Mouse (Mus musculus) E14TG2a.4 (cell line): ENCODE measurements around the gene Gm17660.
A peak's percentile ranks its signal among the peaks of the same experiment; 100 is the strongest.

ENCODE experiments used
- H3K27me3 ChIP-seq: 2 replicates; pipeline ENCODE4 v1.6.1; 2014; ENCODE audit warnings: low read length, control low read depth; ENCODE audit not compliant: insufficient read depth
- H3K36me3 ChIP-seq: 2 replicates; pipeline ENCODE4 v1.6.1; 2014; ENCODE audit warnings: low read length, control low read depth; ENCODE audit not compliant: insufficient read depth
- H3K4me1 ChIP-seq: replicated peaks from 2 replicates; pipeline ENCODE4 v1.6.1; 2014; ENCODE audit warnings: low read depth, low read length, control low read depth
- H3K4me3 ChIP-seq: replicated peaks from 2 replicates; pipeline ENCODE4 v1.5.1; 2014; ENCODE audit warnings: mild to moderate bottlenecking, low read length
- H3K9me3 ChIP-seq: 2 replicates; pipeline ENCODE4 v1.6.1; 2014; ENCODE audit warnings: low read length, control low read depth
- CTCF ChIP-seq: conservative IDR thresholded peaks from 2 replicates; pipeline ENCODE4 v1.5.1; 2014; ENCODE audit warnings: low read length
- NANOG ChIP-seq: IDR thresholded peaks from 2 replicates; pipeline ENCODE4 v1.6.1; 2014; ENCODE audit warnings: borderline replicate concordance, low read length, mixed read lengths
- POU5F1 ChIP-seq: IDR thresholded peaks from 2 replicates; pipeline ENCODE4 v1.6.1; 2014; ENCODE audit warnings: low read length, borderline replicate concordance

Gene Gm17660

DNA sequence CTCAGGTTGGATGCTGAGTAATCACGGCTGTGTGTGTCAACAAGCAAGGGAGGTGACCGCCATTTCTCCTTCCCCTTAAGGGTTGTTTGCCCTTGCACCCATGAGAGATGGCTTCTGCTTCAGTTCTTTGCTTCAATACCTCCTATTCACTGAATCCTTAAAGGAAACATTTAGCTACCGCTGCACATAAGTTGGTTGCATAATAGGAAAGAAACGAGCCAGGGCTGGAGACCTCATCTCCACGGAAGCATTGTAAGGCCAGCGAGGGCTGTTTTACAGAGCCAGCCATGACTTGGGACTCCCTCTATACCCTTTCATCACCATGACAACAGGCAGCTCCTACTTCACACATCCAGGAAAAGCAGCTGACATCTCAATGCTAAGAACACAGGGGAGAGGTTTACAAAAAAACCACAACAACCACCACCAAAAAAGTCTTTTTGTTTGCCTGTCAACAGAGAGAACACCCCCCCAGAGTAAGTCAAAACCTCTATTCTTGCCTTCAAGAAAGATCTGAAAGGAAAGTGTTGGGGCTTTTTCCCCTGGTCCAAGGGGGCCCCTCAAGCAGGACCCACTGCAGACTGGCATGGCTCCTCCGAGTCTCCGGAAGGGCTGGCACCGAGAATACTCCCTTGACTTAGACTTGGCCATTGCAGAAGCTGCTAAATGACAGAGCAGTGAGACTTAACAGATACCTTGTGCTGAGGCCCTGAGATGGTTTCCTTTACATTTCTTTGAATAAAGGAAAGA, 32.9 kb upstream of the Gm17660 start:
- no peaks in the 10 kb centered on the region for H3K9me3 ChIP-seq
- H3K4me1 ChIP-seq = peaks cover 80% of the 10 kb centered on the region
- TF ChIP-seq NANOG (no peak), POU5F1 (no peak), CTCF (no peak)
- no peak overlapping the region for H3K4me3 ChIP-seq
- no peaks in the 10 kb centered on the region for H3K27me3 ChIP-seq
- no peaks in the 10 kb centered on the region for H3K36me3 ChIP-seq

DNA sequence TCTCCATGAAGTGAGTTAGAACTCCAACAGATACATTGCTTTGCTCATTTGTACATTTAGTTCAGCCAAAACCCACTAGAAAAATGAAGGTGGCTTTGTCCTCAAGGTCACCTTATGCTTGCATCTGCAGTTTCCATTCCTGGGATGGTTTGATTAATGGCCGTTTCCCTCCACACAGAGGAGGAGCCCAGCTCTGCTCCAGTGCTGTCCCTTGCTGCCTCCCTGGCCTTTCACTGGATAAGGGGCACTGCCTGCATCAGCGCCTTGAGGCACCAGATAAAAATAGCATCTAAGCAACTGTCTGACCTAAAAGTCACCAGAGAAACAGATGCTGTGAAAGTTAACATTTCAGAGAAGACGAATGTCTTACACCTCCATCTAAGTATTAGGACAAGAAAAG, 32.1 kb upstream of the Gm17660 start:
- H3K4me3 ChIP-seq = peak overlapping the region; percentile 29; the same call in 1 of the 2 replicates

DNA sequence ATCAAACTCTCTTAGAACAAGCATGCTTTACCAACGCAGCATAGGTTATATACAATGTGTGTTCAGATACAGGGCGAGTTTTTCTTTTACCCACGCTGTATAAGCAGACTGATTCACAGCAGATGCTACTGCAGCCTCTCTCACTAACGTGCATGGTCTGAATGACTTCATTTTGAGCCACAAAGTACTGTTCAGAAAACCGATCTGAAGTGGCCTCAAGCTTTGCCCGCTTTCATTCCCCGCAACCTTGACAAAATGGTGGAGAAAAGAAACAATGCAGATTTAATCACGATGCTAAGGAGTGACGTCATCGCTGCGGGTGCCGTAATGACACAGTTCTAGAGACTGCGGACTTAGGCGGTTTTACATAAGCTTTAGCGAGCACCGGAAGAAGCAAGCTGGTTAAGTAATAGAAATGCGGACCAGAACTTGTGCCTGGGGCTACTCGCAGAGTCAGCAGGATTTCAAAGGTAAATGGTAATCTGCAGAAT, 31.5 kb upstream of the Gm17660 start:
- H3K4me3 ChIP-seq = peak overlapping the region; percentile 29
- peaks cover 89% of the 10 kb centered on the region for H3K4me1 ChIP-seq
- no peaks in the 10 kb centered on the region for H3K27me3 ChIP-seq
- TF ChIP-seq CTCF = no peak
- no peak for TF ChIP-seq NANOG
- TF ChIP-seq POU5F1 = no peak
- no peaks in the 10 kb centered on the region for H3K9me3 ChIP-seq
- H3K36me3 ChIP-seq = no peaks in the 10 kb centered on the region

More for the DNA sequence above, 32.1 kb upstream of the Gm17660 start:
- Histone ChIP-seq H3K9me3 (no peaks in the 10 kb centered on the region), H3K36me3 (no peaks in the 10 kb centered on the region), H3K27me3 (no peaks in the 10 kb centered on the region), H3K4me1 (peaks cover 85% of the 10 kb centered on the region)
- TF ChIP-seq POU5F1 = no peak
- TF ChIP-seq CTCF = no peak
- no peak; the same call in 1 of the 2 replicates for TF ChIP-seq NANOG

DNA sequence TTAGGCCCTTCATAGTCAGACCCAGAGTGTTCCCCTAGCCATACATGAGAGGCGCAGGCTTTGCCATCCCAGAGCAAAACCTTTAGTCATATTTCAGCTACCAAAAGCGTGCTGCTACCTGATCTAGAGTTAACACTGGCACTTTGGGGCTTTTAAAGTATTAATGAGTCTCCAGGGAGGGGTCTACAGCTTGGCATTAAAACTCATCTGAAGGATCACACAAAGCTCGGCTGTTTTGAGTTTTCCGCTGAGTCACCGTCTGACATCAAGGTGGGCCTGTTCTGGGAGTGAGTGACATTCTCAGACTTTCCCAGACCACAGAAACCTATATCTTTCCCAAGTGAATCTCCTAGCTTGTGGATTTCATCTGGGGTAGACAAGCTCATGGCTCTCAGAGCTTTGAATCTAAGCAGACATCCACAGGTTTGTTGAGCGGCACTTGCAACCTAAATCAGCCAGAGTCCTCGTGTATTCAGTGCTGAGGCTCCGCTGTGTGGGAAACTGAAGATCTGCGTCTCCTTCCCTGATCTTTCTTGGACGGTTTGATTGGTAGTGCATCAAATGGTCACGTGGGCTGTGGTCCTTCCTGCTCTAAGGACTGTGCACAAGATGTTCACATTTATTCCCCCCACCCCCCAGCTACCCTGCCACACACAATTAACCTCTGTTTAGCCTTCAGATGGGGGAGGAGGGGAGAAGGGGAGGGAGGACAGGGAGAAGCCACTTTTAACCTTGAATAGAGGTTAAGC, 30.9 kb upstream of the Gm17660 start:
- TF ChIP-seq CTCF = no peak
- no peak for TF ChIP-seq POU5F1
- TF ChIP-seq NANOG = no peak
- peaks cover 89% of the 10 kb centered on the region for H3K4me1 ChIP-seq
- no peaks in the 10 kb centered on the region for H3K27me3 ChIP-seq
- H3K4me3 ChIP-seq = peak overlapping the region; percentile 29
- H3K36me3 ChIP-seq = no peaks in the 10 kb centered on the region
- H3K9me3 ChIP-seq = no peaks in the 10 kb centered on the region

DNA sequence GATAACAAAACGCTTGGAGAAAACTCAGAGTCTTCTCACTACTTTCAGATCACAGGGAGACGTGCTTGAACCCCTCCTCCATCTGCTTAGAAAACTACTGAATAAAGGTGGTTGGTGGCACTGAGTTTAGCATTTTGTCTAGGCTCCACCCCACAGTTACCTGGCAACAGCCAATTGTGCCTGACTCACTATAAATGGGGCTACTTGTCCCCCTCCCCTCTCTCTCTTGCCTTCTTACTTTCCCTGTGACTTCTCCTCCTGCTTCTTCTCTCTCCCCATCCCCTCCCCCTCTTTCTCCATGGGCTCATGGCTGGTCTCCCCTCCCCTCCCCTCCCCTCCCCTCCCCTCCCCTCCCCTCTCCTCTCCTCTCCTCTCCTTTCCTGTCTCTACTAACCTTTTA, 26.7 kb upstream of the Gm17660 start:
- no peaks in the 10 kb centered on the region for H3K9me3 ChIP-seq
- H3K36me3 ChIP-seq = no peaks in the 10 kb centered on the region
- H3K4me3 ChIP-seq = no peak overlapping the region
- H3K27me3 ChIP-seq = no peaks in the 10 kb centered on the region
- H3K4me1 ChIP-seq = peaks cover 63% of the 10 kb centered on the region
- TF ChIP-seq CTCF (no peak), POU5F1 (no peak), NANOG (no peak)

DNA sequence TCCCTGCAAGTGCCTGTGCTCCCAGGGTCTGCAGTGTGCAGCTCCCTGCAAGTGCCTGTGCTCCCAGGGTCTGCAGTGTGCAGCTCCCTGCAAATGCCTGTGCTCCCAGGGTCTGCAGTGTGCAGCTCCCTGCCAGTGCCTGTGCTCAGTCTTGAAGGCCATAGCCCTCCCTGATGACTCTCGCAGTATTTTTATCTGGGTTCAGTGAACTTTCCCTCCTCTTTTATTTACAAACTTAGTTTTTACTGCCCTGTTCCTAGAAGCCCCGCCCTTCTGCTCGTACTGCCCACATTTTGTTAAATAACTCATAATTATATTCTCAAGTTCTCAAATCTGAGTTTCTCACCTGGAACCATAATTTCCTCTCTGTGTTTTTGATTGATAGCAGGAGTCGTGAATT, 25.8 kb upstream of the Gm17660 start:
- Histone ChIP-seq H3K36me3 (no peaks in the 10 kb centered on the region), H3K4me1 (peaks cover 54% of the 10 kb centered on the region), H3K4me3 (no peak overlapping the region), H3K9me3 (no peaks in the 10 kb centered on the region), H3K27me3 (no peaks in the 10 kb centered on the region)
- TF ChIP-seq POU5F1 (no peak), CTCF (no peak), NANOG (no peak)

DNA sequence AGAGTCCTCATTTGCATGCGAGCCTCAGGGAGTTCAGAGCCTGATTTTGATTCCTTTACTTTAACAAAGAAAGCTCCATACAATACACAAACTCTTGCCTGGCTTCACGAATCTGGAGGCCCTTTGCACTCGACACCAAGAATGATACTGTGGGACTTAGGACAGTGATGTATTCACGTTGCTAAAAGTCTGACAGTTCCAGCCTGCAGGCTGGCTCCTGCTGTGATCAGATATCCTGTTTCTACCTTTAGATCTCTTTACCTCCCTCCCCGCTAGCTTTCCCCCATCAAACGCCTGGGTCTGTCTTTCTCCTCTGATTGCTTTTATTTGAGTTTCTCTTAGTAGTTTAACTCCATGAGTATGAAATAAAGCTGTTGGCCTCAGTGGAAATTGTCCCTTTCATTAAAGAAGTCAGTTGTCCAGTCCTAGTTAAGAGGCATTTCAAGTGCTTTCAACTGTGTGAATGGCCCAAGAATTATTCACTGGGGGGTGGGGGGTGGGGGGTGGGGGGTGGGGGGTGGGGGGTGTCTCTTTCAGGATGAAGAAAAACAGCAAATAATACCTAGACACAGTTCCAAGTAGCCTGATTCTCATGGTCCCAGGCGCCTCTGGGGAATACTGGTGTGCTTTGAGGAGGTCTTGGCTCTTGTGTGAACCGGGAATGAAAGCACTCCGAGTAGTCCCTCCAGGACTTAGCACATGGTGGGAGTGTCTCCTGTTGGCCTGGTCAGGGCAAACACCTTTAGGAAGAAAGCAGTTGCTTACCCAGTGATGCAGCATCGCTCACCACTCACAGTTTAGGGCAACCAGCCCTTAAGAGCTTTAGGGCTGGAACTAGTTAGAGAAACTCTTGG, 24.5 kb upstream of the Gm17660 start:
- Histone ChIP-seq H3K4me1 (peaks cover 41% of the 10 kb centered on the region), H3K36me3 (no peaks in the 10 kb centered on the region), H3K27me3 (no peaks in the 10 kb centered on the region), H3K9me3 (no peaks in the 10 kb centered on the region), H3K4me3 (no peak overlapping the region)
- no peak for TF ChIP-seq NANOG
- TF ChIP-seq POU5F1 = no peak
- TF ChIP-seq CTCF = no peak
